Mouse (Mus musculus): ENCODE measurements around the gene Ssxb9. TPM values are rescaled to one million over a fixed set of nuclear protein-coding genes. Genes with fewer than 3 reads are reported as not detected.
"Not testable (repeated sequence)": the region's sequence is repeated elsewhere in the genome, so short reads cannot be mapped to it uniquely, and the experiment has no call there.

Ssxb9 gene
- polyA plus RNA-seq (2015; fragmentation: Nextera tagmentation; extraction: Ambion mirVana) = not detected in 2 replicates

GRCm38 (mm10) chrX:8366678-8367077 lies at the start of gene Ssxb9:
Gene Ssxb9, plus strand, starts transcription at chrX:8366978.
- H3K27me3 ChIP-seq (ENCODE audit: control insufficient read depth, insufficient read depth, low read depth, low read length); H3K4me2 ChIP-seq (ENCODE audit: low read length); H3K4me1 ChIP-seq (ENCODE audit: control insufficient read depth, insufficient read depth, low read length); H3K27ac ChIP-seq (ENCODE audit: low read length); ATAC-seq; H3K9ac ChIP-seq (ENCODE audit: low read depth, low read length); H3K36me3 ChIP-seq (ENCODE audit: control insufficient read depth, insufficient read depth, low read length); H3K4me3 ChIP-seq (ENCODE audit: low read depth, low read length); H3K9me3 ChIP-seq (replicated peaks; ENCODE audit: control insufficient read depth, low read length, poor library complexity, severe bottlenecking): not testable (repeated sequence)
- 21% methylated on average over 1 of the region's 1 CpGs for WGBS

- Histone ChIP-seq H3K27me3 (ENCODE audit: control insufficient read depth, insufficient read depth, low read depth, low read length) (no peaks in the 10 kb centered on the region), H3K4me3 (ENCODE audit: low read depth, low read length) (no peak within 1 kb of the TSS), H3K27ac (ENCODE audit: low read length) (no peak within 1 kb of the TSS), H3K9me3 (replicated peaks; ENCODE audit: control insufficient read depth, low read length, poor library complexity, severe bottlenecking) (peaks cover 5% of the 10 kb centered on the region), H3K4me1 (ENCODE audit: control insufficient read depth, insufficient read depth, low read length) (no peaks in the 10 kb centered on the region), H3K36me3 (ENCODE audit: control insufficient read depth, insufficient read depth, low read length) (no peaks in the 10 kb centered on the region), H3K4me2 (ENCODE audit: low read length) (no peak within 1 kb of the TSS), H3K9ac (ENCODE audit: low read depth, low read length) (no peak within 1 kb of the TSS)
- ATAC-seq = no peak
- 52% methylated on average over 2 of the region's 2 CpGs for WGBS
Observed at GRCm38 (mm10) chrX:8327124-8327523, 39.7 kb upstream of the Ssxb9 start, which contains the start of gene Ssxb10. Gene Ssxb10, plus strand, starts transcription at chrX:8327424.

GRCm38 (mm10) chrX:8413005-8413404 lies 46.2 kb downstream of the Ssxb9 start, which contains the start of gene Ssxb1:
Gene Ssxb1, plus strand, starts transcription at chrX:8413305.
- not testable (repeated sequence) for H3K4me3 ChIP-seq (ENCODE audit: low read depth, low read length); ATAC-seq; H3K9ac ChIP-seq (ENCODE audit: low read depth, low read length); H3K27ac ChIP-seq (ENCODE audit: low read length); H3K4me2 ChIP-seq (ENCODE audit: low read length); H3K9me3 ChIP-seq (replicated peaks; ENCODE audit: control insufficient read depth, low read length, poor library complexity, severe bottlenecking); H3K27me3 ChIP-seq (ENCODE audit: control insufficient read depth, insufficient read depth, low read depth, low read length); H3K36me3 ChIP-seq (ENCODE audit: control insufficient read depth, insufficient read depth, low read length); H3K4me1 ChIP-seq (ENCODE audit: control insufficient read depth, insufficient read depth, low read length)
- 23% methylated on average over 1 of the region's 1 CpGs for WGBS

Other genes with a start within 250 kb of the Ssxb9 start
- gene Wdr13, start 234.1 kb upstream of the Ssxb9 start, polyA plus RNA-seq (2015; fragmentation: Nextera tagmentation; extraction: Ambion mirVana) = 70.5 and 72.8 TPM in 2 replicates
- 286 and 306 TPM in 2 replicates for gene Rbm3, start 221.1 kb upstream of the Ssxb9 start, polyA plus RNA-seq (2015; fragmentation: Nextera tagmentation; extraction: Ambion mirVana)
- gene Tbc1d25, start 190.8 kb upstream of the Ssxb9 start, polyA plus RNA-seq (2015; fragmentation: Nextera tagmentation; extraction: Ambion mirVana) = 24.4 and 24.8 TPM in 2 replicates
- gene Ebp, start 173.5 kb upstream of the Ssxb9 start, polyA plus RNA-seq (2015; fragmentation: Nextera tagmentation; extraction: Ambion mirVana) = 31.7 and 35.1 TPM in 2 replicates
- 45.5 and 47.1 TPM in 2 replicates for gene Porcn, start 160.5 kb upstream of the Ssxb9 start, polyA plus RNA-seq (2015; fragmentation: Nextera tagmentation; extraction: Ambion mirVana)
- 46.6 and 48.9 TPM in 2 replicates for gene Ftsj1, start 114.6 kb upstream of the Ssxb9 start, polyA plus RNA-seq (2015; fragmentation: Nextera tagmentation; extraction: Ambion mirVana)
- 37.7 and 41.5 TPM in 2 replicates for gene Slc38a5, start 95.8 kb upstream of the Ssxb9 start, polyA plus RNA-seq (2015; fragmentation: Nextera tagmentation; extraction: Ambion mirVana)
- not detected in 2 replicates for gene Ssxb10, start 39.6 kb upstream of the Ssxb9 start, polyA plus RNA-seq (2015; fragmentation: Nextera tagmentation; extraction: Ambion mirVana)
- not detected in 2 replicates for gene Ssxb1, start 46.3 kb downstream of the Ssxb9 start, polyA plus RNA-seq (2015; fragmentation: Nextera tagmentation; extraction: Ambion mirVana)
- not detected in 2 replicates for gene Ssxb2, start 94.7 kb downstream of the Ssxb9 start, polyA plus RNA-seq (2015; fragmentation: Nextera tagmentation; extraction: Ambion mirVana)
- not detected in 2 replicates for gene Gm14459, start 158.0 kb downstream of the Ssxb9 start, polyA plus RNA-seq (2015; fragmentation: Nextera tagmentation; extraction: Ambion mirVana)
- not detected in 2 replicates for gene Ssxb6, start 181.3 kb downstream of the Ssxb9 start, polyA plus RNA-seq (2015; fragmentation: Nextera tagmentation; extraction: Ambion mirVana)
- not detected in 2 replicates for gene Ssxb3, start 224.8 kb downstream of the Ssxb9 start, polyA plus RNA-seq (2015; fragmentation: Nextera tagmentation; extraction: Ambion mirVana)